Mouse (Mus musculus): Measurements from ENCODE around the gene Sim2. TPM values are rescaled to one million over a fixed set of nuclear protein-coding genes. Genes with fewer than 3 reads are reported as not detected.
A peak's percentile ranks its signal among the peaks of the same experiment; 100 is the strongest.

Gene Sim2
- 0.16 and 0.22 TPM in 2 replicates for polyA plus RNA-seq (2016; fragmentation: Nextera tagmentation; extraction: Ambion mirVana)

- H3K4me1 ChIP-seq = peaks cover 22% of the 10 kb centered on the region
- H3K9ac ChIP-seq = peak within 1 kb of the TSS; percentile 26; the same call in 1 of the 2 replicates
- peaks cover 100% of the 10 kb centered on the region for H3K27me3 ChIP-seq (replicated peaks)
- no peak for ATAC-seq (ENCODE audit: low FRiP score, low read depth)
- no peaks in the 10 kb centered on the region for H3K9me3 ChIP-seq
- H3K27ac ChIP-seq = no peak within 1 kb of the TSS
- under 1% methylated on average over 96 of the region's 96 CpGs for WGBS
- H3K36me3 ChIP-seq = no peaks in the 10 kb centered on the region
- peak within 1 kb of the TSS; percentile 53 for H3K4me2 ChIP-seq (replicated peaks)
- H3K4me3 ChIP-seq = peak within 1 kb of the TSS; percentile 13; the same call in 1 of the 2 replicates
Measured at GRCm38 (mm10) chr16:94084711-94085602, at the start of gene Sim2. Sim2 (plus strand) TSS chr16:94084931.

- no peak overlapping the region for H3K9ac ChIP-seq
- H3K27ac ChIP-seq = no peak overlapping the region
- no peaks in the 10 kb centered on the region for H3K36me3 ChIP-seq
- 93% methylated on average over 7 of the region's 7 CpGs for WGBS
- H3K4me2 ChIP-seq (replicated peaks) = no peak overlapping the region
- H3K27me3 ChIP-seq (replicated peaks) = peaks cover 19% of the 10 kb centered on the region
- H3K9me3 ChIP-seq = no peaks in the 10 kb centered on the region
- ATAC-seq (ENCODE audit: low FRiP score, low read depth) = no peak
- H3K4me3 ChIP-seq = no peak overlapping the region
- H3K4me1 ChIP-seq = peaks cover 13% of the 10 kb centered on the region; the same call in 1 of the 2 replicates
Measured at GRCm38 (mm10) chr16:94037280-94037679, 47.5 kb upstream of the Sim2 start.

GRCm38 (mm10) chr16:94038272-94038985, 46.3 kb upstream of the Sim2 start:
- Histone ChIP-seq H3K36me3 (no peaks in the 10 kb centered on the region), H3K9ac (no peak overlapping the region), H3K4me1 (peaks cover 13% of the 10 kb centered on the region; the same call in 1 of the 2 replicates), H3K4me3 (no peak overlapping the region), H3K27ac (no peak overlapping the region), H3K9me3 (no peaks in the 10 kb centered on the region), H3K27me3 (replicated peaks) (peaks cover 19% of the 10 kb centered on the region), H3K4me2 (replicated peaks) (no peak overlapping the region)
- 70% methylated on average over 12 of the region's 12 CpGs for WGBS
- 0 out of 2 replicates have a peak, but pooled peaks have one; percentile 48 for ATAC-seq (ENCODE audit: low FRiP score, low read depth)

- Histone ChIP-seq H3K27ac (no peak overlapping the region), H3K36me3 (no peaks in the 10 kb centered on the region), H3K4me2 (replicated peaks) (no peak overlapping the region), H3K9ac (no peak overlapping the region), H3K27me3 (replicated peaks) (peaks cover 19% of the 10 kb centered on the region), H3K4me3 (no peak overlapping the region), H3K4me1 (peaks cover 13% of the 10 kb centered on the region; the same call in 1 of the 2 replicates), H3K9me3 (no peaks in the 10 kb centered on the region)
- WGBS = 88% methylated on average over 9 of the region's 9 CpGs
- no peak for ATAC-seq (ENCODE audit: low FRiP score, low read depth)
Measured at GRCm38 (mm10) chr16:94038986-94039341, 45.8 kb upstream of the Sim2 start.

- Histone ChIP-seq H3K4me2 (replicated peaks) (no peak overlapping the region), H3K36me3 (no peaks in the 10 kb centered on the region), H3K4me1 (peaks cover 13% of the 10 kb centered on the region; the same call in 1 of the 2 replicates), H3K9me3 (no peaks in the 10 kb centered on the region), H3K4me3 (no peak overlapping the region), H3K27me3 (replicated peaks) (peaks cover 19% of the 10 kb centered on the region), H3K27ac (no peak overlapping the region), H3K9ac (no peak overlapping the region)
- whole genome bisulfite sequencing = 37% methylated on average over 16 of the region's 16 CpGs
- no peak for ATAC-seq (ENCODE audit: low FRiP score, low read depth)
Measured at GRCm38 (mm10) chr16:94040485-94040884, 44.2 kb upstream of the Sim2 start.

- Histone ChIP-seq H3K9me3 (no peaks in the 10 kb centered on the region), H3K36me3 (no peaks in the 10 kb centered on the region), H3K4me2 (replicated peaks) (0 out of 2 replicates have a peak overlapping the region, but pooled peaks have one; percentile 7), H3K4me1 (peaks cover 13% of the 10 kb centered on the region; the same call in 1 of the 2 replicates), H3K27me3 (replicated peaks) (peaks cover 19% of the 10 kb centered on the region), H3K4me3 (no peak overlapping the region), H3K27ac (no peak overlapping the region), H3K9ac (no peak overlapping the region)
- 56% methylated on average over 18 of the region's 18 CpGs for WGBS
- ATAC-seq (ENCODE audit: low FRiP score, low read depth) = peak; percentile 44; the same call in 1 of the 2 replicates
Measured at GRCm38 (mm10) chr16:94041065-94041712, 43.5 kb upstream of the Sim2 start.

- Histone ChIP-seq H3K9me3 (no peaks in the 10 kb centered on the region), H3K4me1 (peaks cover 13% of the 10 kb centered on the region; the same call in 1 of the 2 replicates), H3K9ac (no peak overlapping the region), H3K4me3 (no peak overlapping the region), H3K4me2 (replicated peaks) (no peak overlapping the region), H3K36me3 (no peaks in the 10 kb centered on the region), H3K27me3 (replicated peaks) (peaks cover 19% of the 10 kb centered on the region), H3K27ac (no peak overlapping the region)
- 83% methylated on average over 1 of the region's 1 CpGs for WGBS
- ATAC-seq (ENCODE audit: low FRiP score, low read depth) = no peak
Measured at GRCm38 (mm10) chr16:94043797-94044196, 40.9 kb upstream of the Sim2 start.

- no peak overlapping the region for H3K27ac ChIP-seq
- no peaks in the 10 kb centered on the region for H3K36me3 ChIP-seq
- no peak for ATAC-seq (ENCODE audit: low FRiP score, low read depth)
- 57% methylated on average over 7 of the region's 7 CpGs for WGBS
- no peak overlapping the region for H3K4me2 ChIP-seq (replicated peaks)
- no peak overlapping the region for H3K9ac ChIP-seq
- peaks cover 13% of the 10 kb centered on the region; the same call in 1 of the 2 replicates for H3K4me1 ChIP-seq
- H3K27me3 ChIP-seq (replicated peaks) = peaks cover 10% of the 10 kb centered on the region; the same call in 1 of the 2 replicates
- H3K9me3 ChIP-seq = no peaks in the 10 kb centered on the region
- no peak overlapping the region for H3K4me3 ChIP-seq
Measured at GRCm38 (mm10) chr16:94044996-94045395, 39.7 kb upstream of the Sim2 start.

GRCm38 (mm10) chr16:94050368-94050767, 34.4 kb upstream of the Sim2 start:
- WGBS = 97% methylated on average over 3 of the region's 3 CpGs
- Histone ChIP-seq H3K27ac (no peak overlapping the region), H3K36me3 (no peaks in the 10 kb centered on the region), H3K9me3 (no peaks in the 10 kb centered on the region), H3K4me1 (no peaks in the 10 kb centered on the region), H3K27me3 (replicated peaks) (no peaks in the 10 kb centered on the region), H3K4me3 (no peak overlapping the region), H3K4me2 (replicated peaks) (no peak overlapping the region), H3K9ac (no peak overlapping the region)
- ATAC-seq (ENCODE audit: low FRiP score, low read depth) = no peak

- no peak overlapping the region for H3K4me3 ChIP-seq
- H3K9ac ChIP-seq = no peak overlapping the region
- 85% methylated on average over 12 of the region's 12 CpGs for WGBS
- no peaks in the 10 kb centered on the region for H3K4me1 ChIP-seq
- no peaks in the 10 kb centered on the region; the same call in 1 of the 2 replicates for H3K9me3 ChIP-seq
- no peaks in the 10 kb centered on the region for H3K27me3 ChIP-seq (replicated peaks)
- H3K4me2 ChIP-seq (replicated peaks) = no peak overlapping the region
- no peak for ATAC-seq (ENCODE audit: low FRiP score, low read depth)
- no peak overlapping the region for H3K27ac ChIP-seq
- no peaks in the 10 kb centered on the region for H3K36me3 ChIP-seq
Measured at GRCm38 (mm10) chr16:94055176-94055575, 29.6 kb upstream of the Sim2 start.

GRCm38 (mm10) chr16:94055576-94055975, 29.2 kb upstream of the Sim2 start:
- no peak overlapping the region for H3K27ac ChIP-seq
- H3K4me3 ChIP-seq = no peak overlapping the region

More at GRCm38 (mm10) chr16:94055576-94055975, 29.2 kb upstream of the Sim2 start:
- H3K9me3 ChIP-seq = no peaks in the 10 kb centered on the region; the same call in 1 of the 2 replicates
- H3K27me3 ChIP-seq (replicated peaks) = no peaks in the 10 kb centered on the region
- H3K4me1 ChIP-seq = no peaks in the 10 kb centered on the region
- no peak for ATAC-seq (ENCODE audit: low FRiP score, low read depth)
- H3K9ac ChIP-seq = no peak overlapping the region
- no peak overlapping the region for H3K4me2 ChIP-seq (replicated peaks)
- H3K36me3 ChIP-seq = no peaks in the 10 kb centered on the region
- 55% methylated on average over 8 of the region's 8 CpGs for WGBS

Data from neural tube, embryonic 12.5 days (tissue).